Mouse (Mus musculus): ENCODE data around the gene Rtn2.
"Not testable (repeated sequence)": the region's sequence is repeated elsewhere in the genome, so short reads cannot be mapped to it uniquely, and the experiment has no call there.

Rtn2 gene

GRCm38 (mm10) chr7:19269721-19270441, 12.5 kb upstream of the Rtn2 start:
- peak; percentile 49 for DNase-seq

GRCm38 (mm10) chr7:19270509-19271237, 11.8 kb upstream of the Rtn2 start:
- no peak for DNase-seq

GRCm38 (mm10) chr7:19271238-19272172, 10.9 kb upstream of the Rtn2 start, which contains the start of gene Vasp:
Gene Vasp, minus strand, starts transcription at chr7:19271817.
- DNase-seq = peak; percentile 77

DNA sequence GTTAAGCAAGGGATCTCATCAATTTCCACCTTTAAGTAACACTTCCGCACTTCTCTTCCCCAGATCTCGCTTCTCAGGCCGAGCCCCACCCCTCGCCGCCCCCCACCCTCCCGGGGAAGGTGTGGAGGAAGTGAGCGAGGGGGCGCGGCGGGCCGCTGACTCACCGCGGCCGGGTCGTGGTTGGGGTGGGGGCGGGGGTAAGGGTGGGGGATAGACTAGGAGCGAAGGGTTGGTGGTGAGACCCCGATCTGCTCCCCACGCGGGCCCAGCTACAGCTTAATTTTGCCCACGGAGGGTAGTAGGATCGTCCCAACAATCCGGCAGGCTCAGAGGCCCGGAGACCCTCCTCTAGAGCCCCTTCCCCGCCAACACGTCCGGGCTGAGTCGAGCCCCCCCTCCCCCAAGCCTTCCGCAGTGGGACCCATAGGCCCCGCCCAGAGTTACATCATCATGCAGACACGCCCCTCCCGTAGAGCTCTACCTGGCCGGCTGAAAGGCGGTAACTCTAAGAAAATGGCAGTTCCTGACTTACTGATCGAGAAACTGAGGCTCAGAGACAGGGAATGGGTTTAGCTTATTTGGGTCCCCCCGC, 10.2 kb upstream of the Rtn2 start:
- peak; percentile 30 for DNase-seq

- no peak for DNase-seq
These were observed 6.2 kb upstream of the Rtn2 start for GRCm38 (mm10) chr7:19276253-19276652.

DNA sequence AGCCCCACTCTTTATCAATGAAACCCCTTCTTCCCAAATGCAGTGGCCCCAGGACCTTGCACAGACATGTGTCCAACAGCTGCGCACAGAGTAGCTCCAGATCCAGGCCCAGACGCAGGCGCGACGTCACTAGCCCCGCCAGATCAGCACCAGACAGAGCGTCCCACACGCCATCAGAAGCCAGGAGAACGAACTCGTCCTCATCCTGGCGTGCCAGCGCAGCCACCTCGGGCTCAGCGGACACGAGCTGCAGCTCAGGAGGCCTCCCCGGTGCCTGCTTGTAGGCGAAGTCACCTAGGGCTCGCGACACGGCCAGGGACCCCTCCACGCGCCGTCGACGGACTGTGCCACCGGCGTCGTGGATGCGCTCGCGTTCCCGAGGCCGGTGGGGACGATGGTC, 3.4 kb upstream of the Rtn2 start:
- no peak for DNase-seq

DNA sequence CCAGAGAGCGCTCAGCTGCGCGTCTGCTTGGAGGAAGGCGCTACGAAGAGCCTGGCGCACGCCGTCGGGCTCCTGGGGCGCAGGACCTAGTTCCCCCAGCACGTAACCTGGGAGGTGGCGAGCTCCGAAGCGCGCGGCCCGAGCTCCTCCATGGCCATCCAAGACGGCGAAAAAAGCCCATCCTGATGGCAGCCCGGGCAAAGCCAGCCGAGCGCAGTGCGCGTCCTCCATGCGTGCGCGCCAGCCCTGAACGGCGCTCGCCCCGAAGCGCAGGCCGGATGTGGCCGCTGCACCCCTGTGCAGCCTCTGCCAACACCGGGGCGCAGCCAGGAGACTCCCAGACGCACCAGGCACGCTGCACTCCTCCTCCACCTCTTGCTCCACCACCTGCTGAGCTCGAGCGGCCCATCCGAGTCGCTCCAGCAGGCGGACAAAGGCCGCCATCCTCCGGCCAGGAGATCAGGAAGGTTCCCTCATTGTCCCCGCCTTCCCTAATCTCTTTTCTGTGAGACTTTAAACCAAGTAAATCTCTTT, 2.8 kb upstream of the Rtn2 start, which contains the start of gene Ppm1n:
Gene Ppm1n (minus strand): TSS at position 484 of the 534 bp plus-strand sequence.
- no peak for DNase-seq

- not testable (repeated sequence) for DNase-seq
These were observed 632 bp upstream of the Rtn2 start for GRCm38 (mm10) chr7:19281680-19282304.

GRCm38 (mm10) chr7:19282791-19283405, 474 bp downstream of the Rtn2 start:
- peak; percentile 64 for DNase-seq

GRCm38 (mm10) chr7:19283406-19283804, 981 bp downstream of the Rtn2 start:
- DNase-seq = peak; percentile 39

GRCm38 (mm10) chr7:19284763-19285162, 2.3 kb downstream of the Rtn2 start:
- DNase-seq = peak; percentile 79

GRCm38 (mm10) chr7:19290969-19291596, 8.7 kb downstream of the Rtn2 start:
- peak; percentile 42 for DNase-seq

GRCm38 (mm10) chr7:19295503-19296185, 13.2 kb downstream of the Rtn2 start:
- peak; percentile 98 for DNase-seq

- DNase-seq = no peak
These were observed 14.6 kb downstream of the Rtn2 start for GRCm38 (mm10) chr7:19297034-19297433.

- no peak for DNase-seq
These were observed 15.4 kb downstream of the Rtn2 start for GRCm38 (mm10) chr7:19297794-19298193.

GRCm38 (mm10) chr7:19299194-19299593, 16.8 kb downstream of the Rtn2 start:
- peak; percentile 62 for DNase-seq

- DNase-seq = peak; percentile 81
These were observed 18.3 kb downstream of the Rtn2 start for GRCm38 (mm10) chr7:19300501-19301421.

- no peak for DNase-seq
These were observed 19.2 kb downstream of the Rtn2 start for GRCm38 (mm10) chr7:19301461-19302263.

Measured in right cerebral cortex, postnatal 14 days (tissue).